Comparison of ENCODE assay signal across 8 mouse cellular contexts in the genomic region with DNA sequence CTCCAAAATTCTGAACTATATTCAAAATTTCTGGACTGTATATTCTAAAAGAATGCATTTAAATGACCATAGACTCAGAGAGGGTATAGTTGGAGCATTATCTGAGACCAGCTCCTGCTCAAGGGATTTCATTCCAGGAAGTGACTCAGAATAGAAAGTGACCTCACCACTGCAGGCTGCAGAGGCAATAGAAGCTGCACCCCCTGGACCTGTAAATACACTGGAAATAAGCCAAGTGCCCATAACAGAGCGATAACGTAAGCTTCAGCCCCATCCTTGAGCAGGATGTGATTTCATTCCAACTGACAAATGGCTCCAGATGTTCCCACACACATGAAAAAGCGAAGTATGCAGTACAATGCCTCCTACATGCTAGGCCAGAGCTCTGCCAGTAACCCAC. TPM values are rescaled to one million over a fixed set of nuclear protein-coding genes. Genes with fewer than 3 reads are reported as not detected.
DNase-seq lines count a peak whose midpoint lies in the region; ATAC-seq and TF ChIP-seq lines count a peak whose summit lies in the region.

No protein-coding gene starts in this region.

- no peak for TF ChIP-seq CTCF in thymus, adult 2 months (IDR thresholded peaks at IDR 0.05; ENCODE audit: borderline replicate concordance, control insufficient read depth, extremely low read depth, insufficient read depth, low read length, poor library complexity)

- WGBS in heart, embryonic 15.5 days: 2% methylated on average over 3 of the region's 3 CpGs
- WGBS in liver, embryonic 13.5 days (ENCODE audit: insufficient replicate concordance): 37% methylated on average over 3 of the region's 3 CpGs
- WGBS in thymus, adult 2 months: 86% methylated on average over 3 of the region's 3 CpGs

- no peak overlapping the region for H3K4me3 ChIP-seq in heart, embryonic 15.5 days
- no peak overlapping the region for H3K4me3 ChIP-seq in liver, embryonic 13.5 days (replicated peaks)
- H3K4me3 ChIP-seq in thymus, adult 2 months (ENCODE audit: control insufficient read depth, insufficient read depth, low read length): no peak overlapping the region

- H3K27ac ChIP-seq in heart, embryonic 15.5 days: peak overlapping the region; percentile 80
- H3K27ac ChIP-seq in liver, embryonic 13.5 days: no peak overlapping the region
- no peak overlapping the region for H3K27ac ChIP-seq in thymus, adult 2 months (ENCODE audit: control insufficient read depth, insufficient read depth, low read length)

- ATAC-seq in heart, embryonic 15.5 days (replicated peaks; ENCODE audit: insufficient number of reproducible peaks, insufficient read depth, low FRiP score, low read depth): peak; percentile 100
- peak; percentile 54 for ATAC-seq in liver, embryonic 13.5 days (ENCODE audit: low read depth)

- no peaks in the 10 kb centered on the region for H3K9me3 ChIP-seq in heart, embryonic 15.5 days (replicated peaks)
- H3K9me3 ChIP-seq in liver, embryonic 13.5 days (replicated peaks): no peaks in the 10 kb centered on the region

- no peaks in the 10 kb centered on the region for H3K36me3 ChIP-seq in heart, embryonic 15.5 days
- no peaks in the 10 kb centered on the region for H3K36me3 ChIP-seq in liver, embryonic 13.5 days
- no peaks in the 10 kb centered on the region for H3K36me3 ChIP-seq in thymus, adult 2 months (ENCODE audit: control insufficient read depth, insufficient read depth, low read length)

- H3K4me1 ChIP-seq in heart, embryonic 15.5 days (replicated peaks): peaks cover 12% of the 10 kb centered on the region
- no peaks in the 10 kb centered on the region for H3K4me1 ChIP-seq in liver, embryonic 13.5 days (replicated peaks)
- no peaks in the 10 kb centered on the region for H3K4me1 ChIP-seq in thymus, adult 2 months (replicated peaks; ENCODE audit: control insufficient read depth, insufficient read depth, low read length)

- no peak overlapping the region for H3K9ac ChIP-seq in heart, embryonic 15.5 days
- no peak overlapping the region for H3K9ac ChIP-seq in liver, embryonic 13.5 days

- H3K4me2 ChIP-seq in heart, embryonic 15.5 days: no peak overlapping the region
- H3K4me2 ChIP-seq in liver, embryonic 13.5 days: no peak overlapping the region

- TF ChIP-seq POLR2A in thymus, adult 2 months (IDR thresholded peaks at IDR 0.05; ENCODE audit: control insufficient read depth, extremely low read depth, insufficient read depth, low read length, poor library complexity): no peak

- H3K27me3 ChIP-seq in heart, embryonic 15.5 days: no peaks in the 10 kb centered on the region
- H3K27me3 ChIP-seq in liver, embryonic 13.5 days: no peaks in the 10 kb centered on the region
- no peaks in the 10 kb centered on the region for H3K27me3 ChIP-seq in thymus, adult 2 months (ENCODE audit: control insufficient read depth, insufficient read depth, low read length)

- peak; percentile 33 for DNase-seq in adrenal gland, adult 8-10 months
- DNase-seq in adrenal gland, adult 18-20 months (ENCODE audit: low spot score in 2 of 2): no peak
- DNase-seq in NIH3T3 (ENCODE audit: low read depth): peak; percentile 91
- no peak for DNase-seq in liver, embryonic 13.5 days
- DNase-seq in cerebellum, adult 8-10 months: no peak
- DNase-seq in thymus, adult 2 months: no peak
- DNase-seq in T-cell, adult 2 months (ENCODE audit: low spot score): no peak

RNA-seq across cellular contexts. Expression of a gene that starts 14.3 kb away (rescaled TPM):
- 1 to 10 TPM in 1 of 4 experiments, under 1 TPM in 3; 0.35 to 1.0 (median 0.85) TPM for total RNA-seq in adrenal gland, adult 8-10 months (2022)
- total RNA-seq in adrenal gland, adult 18-20 months (2021): under 1 TPM; 0.53 to 0.61 TPM
- polyA plus RNA-seq in heart, embryonic 15.5 days (2015; fragmentation: Nextera tagmentation; extraction: Ambion mirVana): 0.08 and 0.10 TPM in 2 replicates
- 0.29 and 0.38 TPM in 2 replicates for polyA plus RNA-seq in liver, embryonic 13.5 days (2015; fragmentation: Nextera tagmentation; extraction: Ambion mirVana)
- 0.05 and 0.15 TPM in 2 replicates for polyA plus RNA-seq in thymus, adult 2 months (2012; rRNA removed)

Comparison
In these comparisons a context has a peak if more than half of its experiments do, and no peak if none do; other contexts are left out.
1. DNase-seq: peak in adrenal gland, adult 8-10 months (single experiment) and NIH3T3 (single experiment); none in adrenal gland, adult 18-20 months (0 of 2), liver, embryonic 13.5 days (single experiment), cerebellum, adult 8-10 months (single experiment), thymus, adult 2 months (single experiment) and T-cell, adult 2 months (single experiment).